Mouse (Mus musculus) cortical plate, adult 2 months (tissue): Measurements from ENCODE around the gene Sap30bp.

ENCODE experiments used
- CTCF ChIP-seq: fragments of 200-500 bp; IDR thresholded peaks from 2 replicates; pipeline ENCODE4 v1.5.1; 2011; ENCODE audit warnings: mild to moderate bottlenecking, control low read depth, low read length; ENCODE audit not compliant: insufficient read depth; ENCODE audit errors: extremely low read depth
- POLR2A ChIP-seq: fragments of 200-500 bp; IDR thresholded peaks from 2 replicates; pipeline ENCODE4 v1.6.1; 2011; ENCODE audit warnings: mild to moderate bottlenecking, low read length, control low read depth; ENCODE audit not compliant: insufficient read depth; ENCODE audit errors: extremely low read depth

- TF ChIP-seq POLR2A, result no peak
- no peak for TF ChIP-seq CTCF
These were observed 11.1 kb upstream of the Sap30bp start for GRCm38 (mm10) chr11:115921986-115922385.
